Mouse (Mus musculus) E14TG2a.4 (cell line): ENCODE measurements around the gene Cyp39a1.

Experiments used
- CTCF ChIP-seq: conservative IDR thresholded peaks from 2 replicates; pipeline ENCODE4 v1.5.1; 2014; ENCODE audit warnings: low read length
- NANOG ChIP-seq: IDR thresholded peaks from 2 replicates; pipeline ENCODE4 v1.6.1; 2014; ENCODE audit warnings: borderline replicate concordance, low read length, mixed read lengths
- POU5F1 ChIP-seq: IDR thresholded peaks from 2 replicates; pipeline ENCODE4 v1.6.1; 2014; ENCODE audit warnings: low read length, borderline replicate concordance

DNA sequence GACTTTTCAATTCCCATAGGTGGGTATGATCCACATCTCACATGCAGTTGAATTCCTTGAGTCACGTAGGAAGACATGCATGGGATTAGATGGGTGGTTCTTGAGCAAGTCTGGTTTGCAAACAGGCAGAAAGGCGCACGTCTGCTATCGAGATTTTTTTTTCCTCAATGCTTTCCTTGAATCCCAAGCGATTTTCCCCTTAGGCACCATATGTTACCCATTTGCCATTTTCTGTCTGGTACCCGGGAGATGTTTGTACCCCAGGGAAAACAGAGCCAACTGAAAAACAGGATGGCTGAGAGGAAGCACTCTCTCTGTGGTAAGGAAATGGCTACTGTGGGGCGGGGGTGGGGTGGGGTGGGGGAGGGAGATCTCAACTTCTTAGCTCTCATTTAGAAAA, 49.4 kb downstream of the Cyp39a1 start:
- TF ChIP-seq CTCF (no peak), NANOG (no peak), POU5F1 (no peak)
